25 mouse cellular contexts compared by ENCODE assay signal in genomic region chr10:56941972-56942371, GRCm38 (mm10).
A peak's percentile ranks its signal among the peaks of the same experiment; 100 is the strongest.
DNase-seq lines count a peak whose midpoint lies in the region; ATAC-seq and TF ChIP-seq lines count a peak whose summit lies in the region.
"Had no signal": no experiment of that assay in that cellular context is flagged by ENCODE, and none has a peak within 500 bp of the region (broad histone marks: within the 10 kb centered on the region; RNA-seq: fewer than 3 reads in every experiment).

No protein-coding gene starts in this region.

- no peaks in the 10 kb centered on the region for H3K36me3 ChIP-seq in kidney, embryonic 15.5 days
- H3K36me3 ChIP-seq: forebrain, embryonic 10.5 days; heart, embryonic 10.5 days; heart, embryonic 13.5 days had no signal

- H3K4me1 ChIP-seq in kidney, embryonic 15.5 days = no peaks in the 10 kb centered on the region
- H3K4me1 ChIP-seq: forebrain, embryonic 13.5 days had no signal

- no peaks in the 10 kb centered on the region for H3K9me3 ChIP-seq in kidney, embryonic 15.5 days (replicated peaks)
- H3K9me3 ChIP-seq: forebrain, embryonic 10.5 days; forebrain, embryonic 13.5 days; heart, embryonic 10.5 days; heart, embryonic 13.5 days had no signal

- no peak overlapping the region for H3K4me3 ChIP-seq in kidney, embryonic 15.5 days (replicated peaks)
- no peak overlapping the region for H3K4me3 ChIP-seq in layer of hippocampus, adult 2 months
- H3K4me3 ChIP-seq: forebrain, embryonic 10.5 days; forebrain, embryonic 13.5 days; heart, adult 2 months; heart, embryonic 10.5 days; heart, embryonic 13.5 days had no signal

- no peak overlapping the region for H3K4me2 ChIP-seq in kidney, embryonic 15.5 days
- H3K4me2 ChIP-seq: forebrain, embryonic 13.5 days; heart, embryonic 13.5 days; hindbrain, embryonic 14.5 days had no signal

- H3K9ac ChIP-seq in kidney, embryonic 15.5 days = no peak overlapping the region
- H3K9ac ChIP-seq: forebrain, embryonic 13.5 days; heart, embryonic 13.5 days; hindbrain, embryonic 14.5 days had no signal

- H3K27ac ChIP-seq in kidney, embryonic 15.5 days = no peak overlapping the region
- peak overlapping the region; percentile 79 for H3K27ac ChIP-seq in layer of hippocampus, adult 2 months
- H3K27ac ChIP-seq: forebrain, embryonic 10.5 days; forebrain, embryonic 13.5 days; heart, adult 2 months; heart, embryonic 10.5 days; heart, embryonic 13.5 days; hindbrain, embryonic 14.5 days; hindbrain, postnatal 0 days had no signal

- no peak for TF ChIP-seq CTCF in layer of hippocampus, adult 2 months (conservative IDR thresholded peaks at IDR 0.05)

- ATAC-seq in kidney, embryonic 15.5 days (replicated peaks; ENCODE audit: low FRiP score) = peak; percentile 86
- ATAC-seq: CD4-positive, CD25-positive, alpha-beta regulatory T cell, adult 4 months; forebrain, embryonic 13.5 days; forebrain, embryonic 16.5 days; hindbrain, postnatal 0 days; inflammation-experienced regulatory T-cells, adult 6 months had no signal

- DNase-seq in embryo, embryonic 10 days (ENCODE audit: low spot score) = peak; percentile 19
- DNase-seq in embryo, embryonic 11 days = no peak
- DNase-seq in kidney, adult 11 months = no peak
- no peak for DNase-seq in layer of hippocampus, adult 2 months (ENCODE audit: low spot score in 2 of 2)
- no peak for DNase-seq in layer of hippocampus, adult 18-20 months (ENCODE audit: low spot score in 2 of 2)
- DNase-seq in spleen, postnatal 4 days (ENCODE audit: low spot score in 2 of 2) = no peak
- DNase-seq: adrenal gland, adult 2 months; adrenal gland, postnatal 14 days; cerebellum, adult 11-12 months; cerebellum, postnatal 36 days; gastrocnemius, postnatal 10 days; gastrocnemius, postnatal 36 days; heart, adult 2 months; heart, postnatal 14 days; heart, postnatal 4 days had no signal

- no peaks in the 10 kb centered on the region for H3K27me3 ChIP-seq in kidney, embryonic 15.5 days
- H3K27me3 ChIP-seq: forebrain, embryonic 13.5 days; heart, embryonic 13.5 days had no signal

- 26% methylated on average over 4 of the region's 4 CpGs for WGBS in kidney, embryonic 15.5 days
